Mouse (Mus musculus) heart, adult 9 months (tissue): Measurements from ENCODE around the gene Esrrb.
A peak's percentile ranks its signal among the peaks of the same experiment; 100 is the strongest.

Experiments
- DNase-seq, 2 experiments: peaks; one replicate each; pipeline ENCODE4 v3.0.0; 2022; ENCODE audit warnings: low spot score in 2 of 2

The Esrrb gene

GRCm38 (mm10) chr12:86360696-86361631 is at the start of gene Esrrb:
TSS of gene Esrrb (plus strand) at chr12:86361117.
- DNase-seq: peak; percentile 64 to 78

GRCm38 (mm10) chr12:86320629-86321028 is 40.3 kb upstream of the Esrrb start:
- DNase-seq: no peak

- DNase-seq: no peak
These were observed 36.6 kb upstream of the Esrrb start for GRCm38 (mm10) chr12:86324297-86324696.

- DNase-seq: no peak
These were observed 31.1 kb upstream of the Esrrb start for GRCm38 (mm10) chr12:86329813-86330212.

- DNase-seq: no peak
These were observed 30.2 kb upstream of the Esrrb start for GRCm38 (mm10) chr12:86330684-86331083.

GRCm38 (mm10) chr12:86331248-86331647 is 29.7 kb upstream of the Esrrb start:
- no peak for DNase-seq

GRCm38 (mm10) chr12:86336209-86336608 is 24.7 kb upstream of the Esrrb start:
- no peak for DNase-seq

- no peak for DNase-seq
These were observed 24.0 kb upstream of the Esrrb start for GRCm38 (mm10) chr12:86336887-86337286.

- DNase-seq: no peak
These were observed 11.4 kb upstream of the Esrrb start for GRCm38 (mm10) chr12:86349477-86349876.

GRCm38 (mm10) chr12:86359406-86359805 is 1.5 kb upstream of the Esrrb start:
- no peak for DNase-seq

- DNase-seq: no peak
These were observed 1.0 kb upstream of the Esrrb start for GRCm38 (mm10) chr12:86359873-86360272.

GRCm38 (mm10) chr12:86364285-86364684 is 3.4 kb downstream of the Esrrb start:
- no peak for DNase-seq

- no peak for DNase-seq
These were observed 3.8 kb downstream of the Esrrb start for GRCm38 (mm10) chr12:86364756-86365155.

- no peak for DNase-seq
These were observed 9.9 kb downstream of the Esrrb start for GRCm38 (mm10) chr12:86370611-86371383.

GRCm38 (mm10) chr12:86374286-86374685 is 13.4 kb downstream of the Esrrb start:
- no peak for DNase-seq

- DNase-seq: no peak
These were observed 18.8 kb downstream of the Esrrb start for GRCm38 (mm10) chr12:86379672-86380213.

GRCm38 (mm10) chr12:86383803-86384202 is 22.9 kb downstream of the Esrrb start:
- no peak for DNase-seq

- DNase-seq: no peak
These were observed 26.9 kb downstream of the Esrrb start for GRCm38 (mm10) chr12:86387671-86388270.

GRCm38 (mm10) chr12:86394773-86395172 is 33.9 kb downstream of the Esrrb start:
- no peak for DNase-seq

- no peak for DNase-seq
These were observed 34.4 kb downstream of the Esrrb start for GRCm38 (mm10) chr12:86395326-86395725.

GRCm38 (mm10) chr12:86398762-86399161 is 37.8 kb downstream of the Esrrb start:
- DNase-seq: peak; percentile 5 to 31

- DNase-seq: peak; percentile 32 to 56
These were observed 41.8 kb downstream of the Esrrb start for GRCm38 (mm10) chr12:86402718-86403117.
